Mouse (Mus musculus) hematopoietic stem cell, adult 5-6 weeks (primary cell): ENCODE results near the gene Eef1a2. TPM values are rescaled to one million over a fixed set of nuclear protein-coding genes. Genes with fewer than 3 reads are reported as not detected.
"Not testable (repeated sequence)": the region's sequence is repeated elsewhere in the genome, so short reads cannot be mapped to it uniquely, and the experiment has no call there.

Experiments used
- ATAC-seq, 2 experiments: fragments of 125-278 bp in 1 of 2; replicated peaks in 1 of 2; 2 replicates each; pipeline ENCODE4 v1.8.0; 2016 to 2017; ENCODE audit warnings: inconsistent platforms in 2 of 2, mild to moderate bottlenecking in 2 of 2, moderate number of reproducible peaks in 2 of 2, low read depth in 1 of 2, moderate TSS enrichment in 1 of 2; ENCODE audit not compliant: low FRiP score in 2 of 2, poor library complexity in 2 of 2, severe bottlenecking in 2 of 2, insufficient read depth in 1 of 2, low TSS enrichment in 1 of 2
- total RNA-seq: library from RNA; stranded (forward); fragments of 172-1452, 232-1000 nt; gene quantifications from 2 replicates; pipeline ENCODE4 v1.2.3, GENCODE M21; 2017

Gene Eef1a2
- not detected in 2 replicates for total RNA-seq

- no peak for ATAC-seq
Measured at GRCm38 (mm10) chr2:181156248-181157121, at the start of gene Eef1a2. TSS of gene Eef1a2 (minus strand) at chr2:181157014.

GRCm38 (mm10) chr2:181206118-181206517 lies 49.3 kb upstream of the Eef1a2 start:
- ATAC-seq: no peak

DNA sequence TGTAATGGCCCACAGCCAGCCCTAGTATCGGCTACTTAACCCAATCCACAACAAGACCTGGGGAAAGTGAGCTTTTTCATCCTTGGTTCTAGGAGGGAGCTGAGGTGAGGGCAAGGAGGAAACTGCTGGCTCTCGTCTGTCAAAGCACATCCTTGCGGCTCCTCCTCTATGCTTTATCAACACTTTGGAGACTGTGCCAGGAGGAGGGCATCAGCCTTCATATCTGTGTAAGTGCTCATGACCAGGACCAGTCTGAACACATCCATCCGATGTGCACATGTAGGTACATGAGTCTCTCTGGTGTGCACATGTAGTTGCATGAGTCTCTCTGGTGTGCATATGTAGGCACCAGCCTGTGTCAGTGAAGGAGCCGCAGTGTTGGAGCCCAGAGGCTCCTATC lies 48.9 kb upstream of the Eef1a2 start:
- ATAC-seq: no peak

GRCm38 (mm10) chr2:181202886-181203285 lies 46.1 kb upstream of the Eef1a2 start:
- ATAC-seq: no peak

- no peak for ATAC-seq
Measured at GRCm38 (mm10) chr2:181202422-181202821, 45.6 kb upstream of the Eef1a2 start, which contains the start of gene Ptk6. TSS of gene Ptk6 (minus strand) at chr2:181202789.

GRCm38 (mm10) chr2:181201606-181202005 lies 44.8 kb upstream of the Eef1a2 start:
- ATAC-seq: no peak

DNA sequence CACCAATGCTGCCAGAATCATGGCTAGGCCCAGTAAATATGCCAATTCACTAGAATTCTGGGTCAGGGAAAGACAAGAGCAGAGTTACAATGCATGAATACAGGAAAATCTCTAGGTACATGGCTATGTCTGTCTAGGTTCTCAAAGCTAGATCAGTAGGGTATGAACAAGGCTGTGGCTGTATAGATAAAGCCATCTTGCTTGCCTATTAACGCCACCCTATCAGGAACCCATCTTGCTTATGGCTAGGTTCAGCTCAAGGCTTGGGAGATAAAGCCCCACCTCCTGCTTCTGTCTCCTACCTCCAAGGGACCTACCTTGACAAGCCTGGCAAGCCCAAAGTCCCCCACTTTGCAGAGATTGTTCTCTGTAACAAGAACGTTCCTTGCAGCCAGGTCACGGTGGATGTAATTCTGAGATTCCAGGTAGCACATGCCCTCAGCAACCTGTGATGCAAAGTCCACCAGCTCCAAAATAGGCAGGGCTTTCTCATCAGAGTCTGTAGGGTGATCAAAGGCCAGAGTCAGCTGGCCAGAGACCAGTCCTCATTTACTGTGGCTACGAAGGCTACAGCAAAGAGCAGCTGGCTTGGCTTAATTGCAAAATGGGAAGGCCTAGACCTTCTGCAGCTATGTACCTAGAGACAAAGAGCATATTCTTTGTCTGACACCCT lies 40.0 kb upstream of the Eef1a2 start:
- no peak for ATAC-seq

DNA sequence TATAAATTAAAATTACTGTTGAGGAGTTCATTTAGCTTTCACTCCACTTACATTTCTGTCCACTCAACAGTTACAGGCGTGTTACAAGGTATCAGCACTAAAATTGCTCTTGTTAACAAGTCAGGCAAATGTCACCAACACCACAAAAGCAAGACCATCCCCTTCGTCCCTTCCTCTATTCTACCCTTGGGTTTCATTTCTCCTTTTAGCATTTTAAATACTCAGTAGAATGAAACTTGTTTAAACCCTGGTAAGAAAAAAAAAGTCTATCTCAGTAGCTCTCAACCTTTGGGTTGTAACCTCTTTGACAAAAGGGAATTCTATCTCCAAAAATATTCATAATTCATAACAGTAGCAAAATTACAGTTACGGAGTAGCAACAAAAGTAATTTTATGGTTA lies 36.2 kb upstream of the Eef1a2 start:
- peak in 1 of 2 experiments; percentile 63; a peak in 1 of 4 replicates for ATAC-seq

DNA sequence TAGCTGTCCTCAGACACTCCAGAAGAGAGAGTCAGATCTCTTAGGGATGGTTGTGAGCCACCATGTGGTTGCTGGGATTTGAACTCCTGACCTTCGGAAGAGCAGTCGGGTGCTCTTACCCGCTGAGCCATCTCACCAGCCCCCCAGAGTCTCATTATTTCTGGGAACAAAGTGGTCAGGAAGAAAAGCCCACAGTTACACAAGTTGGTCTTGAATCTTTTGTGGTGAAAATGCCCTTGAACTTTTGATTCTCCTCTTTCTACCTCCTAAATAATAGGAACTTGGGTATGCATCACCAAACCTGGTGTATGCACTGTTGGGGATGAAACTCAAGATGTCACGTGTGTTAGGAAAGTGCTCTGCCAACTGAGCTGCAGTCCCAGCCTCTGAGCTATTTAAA lies 35.1 kb upstream of the Eef1a2 start:
- ATAC-seq: no peak

GRCm38 (mm10) chr2:181191385-181191784 lies 34.6 kb upstream of the Eef1a2 start:
- not testable (repeated sequence) for ATAC-seq

GRCm38 (mm10) chr2:181189321-181189720 lies 32.5 kb upstream of the Eef1a2 start:
- ATAC-seq: no peak

DNA sequence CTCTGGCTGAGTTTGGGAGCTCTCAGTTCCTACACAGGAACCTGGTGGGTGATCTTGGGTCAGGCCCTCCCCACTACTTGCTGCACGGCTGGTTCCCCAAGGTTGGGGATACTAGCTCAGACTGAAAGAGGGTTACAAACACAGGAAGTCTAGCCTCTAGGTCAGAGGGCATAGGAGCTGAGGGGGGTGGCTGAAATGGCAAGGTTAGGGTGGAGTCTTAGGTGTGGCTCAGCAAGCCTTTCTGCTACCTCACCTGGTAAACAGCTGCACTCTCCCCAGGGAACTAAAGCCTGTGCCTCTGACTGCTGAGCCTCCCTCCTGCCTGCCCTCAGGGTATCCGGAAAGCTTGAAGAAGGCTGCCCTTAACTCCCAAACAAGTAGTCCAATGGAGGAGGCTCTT lies 31.9 kb upstream of the Eef1a2 start:
- ATAC-seq: no peak

DNA sequence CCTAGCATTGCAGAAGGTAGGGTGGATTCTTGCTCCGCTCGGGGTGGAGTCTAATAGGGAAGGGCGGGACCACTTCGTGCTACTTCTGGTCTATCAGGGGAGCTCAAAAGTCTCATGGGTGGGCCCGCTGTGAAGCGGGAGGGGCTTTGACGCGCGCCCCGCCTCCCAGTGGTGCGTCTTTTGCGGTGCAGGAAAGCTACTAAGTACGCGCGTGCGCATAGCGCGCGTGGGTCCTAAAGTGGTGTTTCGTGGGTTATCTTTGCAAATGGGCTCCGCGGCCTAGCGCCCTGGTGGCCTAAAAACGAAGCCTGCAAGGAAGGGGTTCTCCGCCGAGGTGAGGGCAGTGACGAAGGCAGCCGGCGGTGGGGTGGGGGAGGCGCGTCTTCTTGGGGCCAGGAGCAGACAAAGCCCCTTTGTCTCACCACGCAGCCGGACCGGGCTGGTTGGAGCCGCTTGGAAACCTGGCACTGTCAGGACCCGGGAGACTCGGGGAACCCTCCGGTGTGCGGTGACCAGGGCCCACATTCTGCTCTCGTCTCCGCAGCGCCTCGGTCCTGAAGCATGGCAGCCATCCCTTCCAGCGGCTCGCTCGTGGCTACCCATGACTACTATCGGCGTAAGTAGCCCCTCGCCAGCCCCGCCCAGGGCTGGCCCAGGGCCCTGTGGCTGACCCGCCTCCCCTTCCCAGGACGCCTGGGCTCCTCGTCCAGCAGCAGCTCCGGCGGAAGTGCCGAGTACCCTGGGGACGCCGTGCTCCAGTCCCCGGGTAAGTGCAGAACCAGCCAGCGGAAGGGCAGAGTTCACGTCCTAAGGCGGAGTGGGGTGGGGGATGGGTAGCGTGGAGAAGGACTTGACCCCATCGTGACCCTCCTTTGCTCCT lies 30.5 kb upstream of the Eef1a2 start, which contains the start of gene Ppdpf:
Gene Ppdpf, plus strand, starts transcription at position 127 of the 880 bp plus-strand sequence.
- ATAC-seq: peak; percentile 96

DNA sequence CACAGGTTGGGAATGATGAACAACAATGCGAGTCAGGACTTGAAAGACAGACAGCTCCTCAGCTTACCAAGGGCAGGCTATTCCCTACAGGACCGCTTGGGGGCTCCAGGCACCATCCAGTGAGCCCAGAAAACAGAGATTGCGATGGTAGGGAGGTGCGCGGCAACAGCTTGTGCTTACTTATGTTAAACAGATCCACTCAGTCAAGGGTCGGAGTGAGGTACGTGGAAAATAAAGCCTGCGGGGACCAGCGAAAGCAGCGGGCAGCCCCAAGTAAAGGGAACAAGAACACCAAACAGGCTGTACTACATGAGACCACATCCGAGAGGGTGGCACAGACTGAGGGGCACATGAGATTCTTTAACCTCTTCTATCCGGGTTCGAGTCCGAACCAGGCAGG lies 29.8 kb upstream of the Eef1a2 start:
- peak; percentile 83 to 84 for ATAC-seq

DNA sequence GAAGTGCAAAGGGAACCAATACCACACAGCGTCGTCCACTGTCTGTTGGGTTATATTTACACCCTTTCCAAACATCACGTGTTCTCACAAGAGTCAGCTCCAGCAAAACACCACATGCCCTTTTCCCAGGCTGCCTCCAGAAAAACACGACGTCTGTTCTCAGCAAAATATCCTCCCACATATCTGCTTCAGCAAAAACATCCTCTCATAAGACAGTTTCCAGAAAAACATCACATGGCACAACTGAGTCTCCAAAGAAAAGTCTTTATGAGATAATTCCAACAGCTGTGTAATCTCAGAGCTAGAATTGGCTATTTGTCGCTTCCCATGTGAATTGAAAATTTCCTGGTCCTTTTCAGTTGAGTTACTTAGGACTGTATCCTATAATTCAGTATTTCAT lies 24.1 kb upstream of the Eef1a2 start:
- ATAC-seq: no peak

GRCm38 (mm10) chr2:181178471-181178870 lies 21.7 kb upstream of the Eef1a2 start:
- ATAC-seq: no peak

DNA sequence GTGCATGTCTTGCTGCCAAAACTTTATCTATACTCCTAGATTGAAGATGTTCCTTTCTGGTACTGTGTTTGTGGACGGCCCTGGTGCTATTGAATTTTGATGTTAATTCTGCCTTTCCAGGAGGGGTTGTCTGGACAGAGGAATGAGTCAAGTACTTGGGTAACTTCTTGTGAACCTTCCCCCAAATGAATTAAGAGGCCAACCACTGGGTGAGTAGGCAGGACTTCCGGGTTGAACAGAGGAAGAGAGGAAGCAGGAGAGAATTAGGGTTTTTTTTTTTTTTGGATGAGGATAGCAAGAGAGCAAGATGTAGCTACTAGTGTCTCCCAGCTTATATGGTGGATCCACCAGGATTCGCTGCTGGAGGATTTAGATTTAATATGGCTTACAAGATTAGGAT lies 21.2 kb upstream of the Eef1a2 start:
- no peak for ATAC-seq

- ATAC-seq: no peak
Measured at GRCm38 (mm10) chr2:181174646-181175045, 17.8 kb upstream of the Eef1a2 start.
